Mouse (Mus musculus) heart, postnatal 0 days (tissue): Measurements from ENCODE around the gene Ube2t. TPM values are rescaled to one million over a fixed set of nuclear protein-coding genes. Genes with fewer than 3 reads are reported as not detected.

Source experiments
- ATAC-seq: fragments of 200-750 bp; cut with Nextera tagmentation; 2 replicates; pipeline ENCODE4 v1.8.0; 2017; ENCODE audit warnings: low read depth, moderate number of reproducible peaks, moderate library complexity; ENCODE audit not compliant: insufficient read depth
- DNase-seq: peaks from one replicate; pipeline ENCODE4 v3.0.0-alpha.2; 2016; ENCODE audit warnings: low spot score
- H3K27ac ChIP-seq: fragments of 300-500 bp; sonication (generic); 2 replicates; pipeline ENCODE4 v1.5.1; 2014; ENCODE audit warnings: low read depth, mild to moderate bottlenecking
- H3K27me3 ChIP-seq: fragments of 300-500 bp; sonication (generic); 2 replicates; pipeline ENCODE4 v1.6.1; 2014; ENCODE audit warnings: low read length, mixed read lengths; ENCODE audit not compliant: control insufficient read depth, insufficient read depth
- H3K36me3 ChIP-seq: fragments of 300-500 bp; sonication (generic); replicated peaks from 2 replicates; pipeline ENCODE4 v1.6.1; 2014; ENCODE audit warnings: low read length, mixed read lengths; ENCODE audit not compliant: control insufficient read depth, insufficient read depth
- H3K4me1 ChIP-seq: fragments of 300-500 bp; sonication (generic); 2 replicates; pipeline ENCODE4 v1.6.1; 2014; ENCODE audit warnings: antibody characterized with exemption; ENCODE audit not compliant: control insufficient read depth, insufficient read depth
- H3K4me2 ChIP-seq: fragments of 300-500 bp; sonication (generic); 2 replicates; pipeline ENCODE4 v1.6.1; 2014; ENCODE audit warnings: low read depth, mild to moderate bottlenecking, low read length, moderate library complexity
- H3K4me3 ChIP-seq: fragments of 300-500 bp; sonication (generic); 2 replicates; pipeline ENCODE4 v1.5.1; 2014; ENCODE audit warnings: low read depth, low read length
- H3K9ac ChIP-seq: fragments of 300-500 bp; sonication (generic); replicated peaks from 2 replicates; pipeline ENCODE4 v1.6.1; 2014; ENCODE audit warnings: low read depth, low read length, mixed read lengths
- H3K9me3 ChIP-seq: fragments of 300-500 bp; sonication (generic); replicated peaks from 2 replicates; pipeline ENCODE4 v1.6.1; 2016; ENCODE audit warnings: low read length; ENCODE audit not compliant: control insufficient read depth
- CTCF ChIP-seq: IDR thresholded peaks from 2 replicates; pipeline ENCODE4 v1.5.1; 2016; ENCODE audit warnings: antibody characterized with exemption, control low read depth, low read depth
- EP300 ChIP-seq: IDR thresholded peaks from 2 replicates; pipeline ENCODE4 v1.6.1; 2016; ENCODE audit warnings: antibody characterized with exemption, low read depth
- WGBS: fragments of 180-500 bp; shearing (Covaris S2); extraction: QIAGEN DNeasy Blood & Tissue Kit; methylation state at CpG from one replicate; pipeline ENCODE4 v1.1.7; 2014; 5-methylcytosine and 5-hydroxymethylcytosine counted together
- polyA plus RNA-seq: library from polyadenylated mRNA; unstranded; fragments of >200 nt; fragmentation: Nextera tagmentation; extraction: Ambion mirVana; gene quantifications from 2 replicates; pipeline ENCODE4 v1.2.1, GENCODE M21; 2015
- total RNA-seq: library from RNA; depleted of rRNA; stranded (reverse); fragments of >200 nt; gene quantifications from 2 replicates; pipeline ENCODE4 v1.2.3, GENCODE M21; 2014; ENCODE audit warnings: low replicate concordance; rRNA removed

Ube2t gene
- total and polyA plus RNA-seq, 2 experiments from 2014 or later = 22.5 to 30.2 TPM

- ATAC-seq = peak; percentile 77
- no peak overlapping the region; the same call in 1 of the 2 replicates for H3K9ac ChIP-seq
- peak overlapping the region; percentile 64 for H3K27ac ChIP-seq
- DNase-seq = peak; percentile 62
- no peak overlapping the region for H3K4me3 ChIP-seq
- no peak for TF ChIP-seq EP300
- no peak for TF ChIP-seq CTCF
- H3K4me2 ChIP-seq = no peak overlapping the region
- 9% methylated on average over 5 of the region's 5 CpGs for WGBS
- no peaks in the 10 kb centered on the region for H3K36me3 ChIP-seq
- H3K27me3 ChIP-seq = no peaks in the 10 kb centered on the region
- H3K4me1 ChIP-seq = peaks cover 42% of the 10 kb centered on the region
- H3K9me3 ChIP-seq = 0 out of 2 replicates have a peak, but pooled peaks cover 5% of the 10 kb centered on the region
Observed at GRCm38 (mm10) chr1:135020970-135021369, 58.6 kb downstream of the Ube2t start.

- 0 out of 2 replicates have a peak, but pooled peaks cover 5% of the 10 kb centered on the region for H3K9me3 ChIP-seq
- no peak overlapping the region for H3K9ac ChIP-seq
- 65% methylated on average over 5 of the region's 5 CpGs for WGBS
- DNase-seq (no peak), ATAC-seq (no peak)
- peaks cover 39% of the 10 kb centered on the region for H3K4me1 ChIP-seq
- no peaks in the 10 kb centered on the region for H3K27me3 ChIP-seq
- H3K4me2 ChIP-seq = no peak overlapping the region
- no peak for TF ChIP-seq CTCF
- no peak for TF ChIP-seq EP300
- H3K4me3 ChIP-seq = no peak overlapping the region
- no peak overlapping the region for H3K27ac ChIP-seq
- H3K36me3 ChIP-seq = no peaks in the 10 kb centered on the region
Observed at GRCm38 (mm10) chr1:135021936-135022335, 59.6 kb downstream of the Ube2t start.

- no peak overlapping the region for H3K9ac ChIP-seq
- TF ChIP-seq CTCF = peak; percentile 20
- no peak for TF ChIP-seq EP300
- no peak for DNase-seq
- H3K4me2 ChIP-seq = no peak overlapping the region
- ATAC-seq = no peak
- H3K4me3 ChIP-seq = no peak overlapping the region
- H3K27ac ChIP-seq = no peak overlapping the region
- H3K36me3 ChIP-seq = no peaks in the 10 kb centered on the region
- no peaks in the 10 kb centered on the region for H3K27me3 ChIP-seq
- peaks cover 11% of the 10 kb centered on the region; the same call in 1 of the 2 replicates for H3K9me3 ChIP-seq
- peaks cover 26% of the 10 kb centered on the region for H3K4me1 ChIP-seq
- 74% methylated on average over 1 of the region's 1 CpGs for WGBS
Observed at GRCm38 (mm10) chr1:135023583-135023982, 61.2 kb downstream of the Ube2t start.

Other genes starting within 250 kb of the Ube2t start
- 65.3 and 69.9 TPM in 2 replicates for gene Ppp1r12b, start 6.6 kb upstream of the Ube2t start, total RNA-seq
- 22.6 and 23.0 TPM in 2 replicates for gene Ppp1r12b, start 6.6 kb upstream of the Ube2t start, polyA plus RNA-seq
- 8.6 and 17.3 TPM in 2 replicates for gene Lgr6, start 142.7 kb downstream of the Ube2t start, total RNA-seq
- gene Lgr6, start 142.7 kb downstream of the Ube2t start, polyA plus RNA-seq = 3.8 and 4.5 TPM in 2 replicates
- gene Ptpn7, start 170.1 kb downstream of the Ube2t start, total RNA-seq = 2.1 and 3.9 TPM in 2 replicates
- 0.22 and 0.30 TPM in 2 replicates for gene Ptpn7, start 170.1 kb downstream of the Ube2t start, polyA plus RNA-seq
- gene Arl8a, start 184.3 kb downstream of the Ube2t start, total RNA-seq = 40.1 and 43.4 TPM in 2 replicates
- gene Arl8a, start 184.3 kb downstream of the Ube2t start, polyA plus RNA-seq = 31.9 and 35.3 TPM in 2 replicates
- not detected in 2 replicates for gene Gpr37l1, start 205.1 kb downstream of the Ube2t start, total RNA-seq
- gene Gpr37l1, start 205.1 kb downstream of the Ube2t start, polyA plus RNA-seq = not detected in 2 replicates